In genomic region chr2:72443960-72444359, GRCm38 (mm10) we compare ENCODE assay signal across 28 mouse cellular contexts.
"Had no signal": no experiment of that assay in that cellular context is flagged by ENCODE, and none has a peak within 500 bp of the region (broad histone marks: within the 10 kb centered on the region; RNA-seq: fewer than 3 reads in every experiment).

No protein-coding gene starts in this region.

- H3K27me3 ChIP-seq: heart, embryonic 13.5 days; heart, embryonic 15.5 days; hindbrain, embryonic 12.5 days; intestine, embryonic 15.5 days; limb, embryonic 12.5 days; liver, embryonic 12.5 days had no signal

- H3K36me3 ChIP-seq: heart, embryonic 15.5 days; hindbrain, embryonic 12.5 days; limb, embryonic 12.5 days had no signal

- DNase-seq: gastrocnemius, adult 2 months; gastrocnemius, postnatal 10 days; gastrocnemius, postnatal 25 days; heart, adult 2 months; heart, postnatal 14 days; heart, postnatal 4 days; kidney, adult 18-20 months; kidney, adult 8-10 months; kidney, postnatal 10 days; kidney, postnatal 25 days; kidney, postnatal 4 days; liver had no signal

- H3K9ac ChIP-seq: heart, embryonic 13.5 days; heart, embryonic 15.5 days; hindbrain, embryonic 12.5 days; hindbrain, embryonic 14.5 days; intestine, embryonic 15.5 days; limb, embryonic 12.5 days; liver, embryonic 12.5 days; liver, embryonic 14.5 days had no signal

- H3K9me3 ChIP-seq: heart, embryonic 13.5 days; heart, embryonic 15.5 days; hindbrain, embryonic 10.5 days; hindbrain, embryonic 12.5 days; intestine, embryonic 15.5 days; limb, embryonic 10.5 days; limb, embryonic 12.5 days; liver, embryonic 12.5 days had no signal

- ATAC-seq: hindbrain, embryonic 16.5 days; inflammation-experienced regulatory T-cells, adult 6 months; intestine, embryonic 15.5 days; intestine, postnatal 0 days; liver, embryonic 12.5 days had no signal

- H3K4me1 ChIP-seq: heart, embryonic 13.5 days; heart, embryonic 15.5 days; intestine, embryonic 15.5 days; limb, embryonic 10.5 days; limb, embryonic 12.5 days; liver, embryonic 12.5 days had no signal

- H3K4me2 ChIP-seq: heart, embryonic 11.5 days; heart, embryonic 13.5 days; heart, embryonic 15.5 days; hindbrain, embryonic 12.5 days; hindbrain, embryonic 14.5 days; intestine, embryonic 15.5 days; limb, embryonic 12.5 days; liver, embryonic 12.5 days had no signal

- H3K27ac ChIP-seq: gastrocnemius, adult 2 months; heart, adult 2 months; heart, embryonic 13.5 days; heart, embryonic 15.5 days; hindbrain, embryonic 10.5 days; hindbrain, embryonic 12.5 days; hindbrain, embryonic 14.5 days; intestine, embryonic 15.5 days; layer of hippocampus, adult 2 months; left cerebral cortex, adult 2 months; limb, embryonic 10.5 days; limb, embryonic 12.5 days; liver, embryonic 12.5 days; liver, embryonic 14.5 days had no signal

- H3K4me3 ChIP-seq: gastrocnemius, adult 2 months; heart, adult 2 months; heart, embryonic 13.5 days; heart, embryonic 15.5 days; hindbrain, embryonic 10.5 days; hindbrain, embryonic 12.5 days; intestine, embryonic 15.5 days; layer of hippocampus, adult 2 months; left cerebral cortex, adult 2 months; limb, embryonic 10.5 days; limb, embryonic 12.5 days; liver, embryonic 12.5 days had no signal
